Mouse (Mus musculus) lung, adult 18-20 months (tissue): ENCODE results near the gene Ccdc92.

ENCODE experiments used
- DNase-seq, 2 experiments: peaks; one replicate each; pipeline ENCODE4 v3.0.0; 2022; ENCODE audit warnings: mixed read lengths in 2 of 2

The Ccdc92 gene

DNA sequence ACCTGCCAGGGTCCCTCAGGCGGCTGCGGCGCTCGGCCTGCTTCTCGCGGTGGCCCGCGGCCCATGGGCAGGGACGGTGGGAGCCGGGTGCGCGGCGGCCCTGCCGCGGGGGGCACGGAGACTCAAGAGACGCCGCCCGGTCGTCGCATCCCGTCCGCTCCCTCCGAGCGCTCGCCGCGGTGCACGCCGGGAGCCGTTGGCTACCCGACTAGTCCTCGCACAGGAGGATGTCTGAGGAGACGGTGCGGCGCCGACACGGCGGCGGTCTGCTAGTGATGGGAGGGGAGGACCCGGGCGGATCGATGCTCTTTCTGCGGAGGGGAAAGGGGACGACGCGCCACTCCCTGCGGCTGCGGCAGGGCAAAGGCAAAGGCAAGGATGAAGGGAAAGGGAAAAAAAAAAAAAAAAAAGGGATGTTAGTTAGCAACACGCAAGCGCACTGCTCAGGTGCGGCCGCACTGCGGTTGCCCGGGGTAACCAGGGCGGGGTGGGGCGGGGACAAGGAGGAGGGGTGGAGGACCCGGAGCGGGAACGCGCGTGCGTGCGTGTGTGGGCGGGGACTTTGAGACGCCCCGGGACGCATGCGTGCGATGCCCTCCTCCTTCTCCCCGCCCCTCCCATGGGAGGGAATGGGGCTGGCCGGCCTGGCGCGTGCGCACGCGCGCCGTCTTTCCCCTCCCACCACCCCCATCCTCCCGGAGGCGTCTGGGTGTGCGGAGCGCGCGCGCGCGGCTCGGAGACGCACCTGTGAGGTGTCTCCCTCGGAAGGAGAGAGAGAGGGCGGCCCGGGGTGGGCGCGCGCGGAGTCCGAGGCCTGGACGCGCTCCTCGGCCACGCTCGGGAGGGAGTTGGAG is at the start of gene Ccdc92, which contains the start of gene Zfp664:
Gene Ccdc92, minus strand, starts transcription at position 412 of the 854 bp plus-strand sequence.
Gene Zfp664, plus strand, starts transcription at position 679 of the 854 bp plus-strand sequence.
- peak; percentile 95 to 97 for DNase-seq

DNA sequence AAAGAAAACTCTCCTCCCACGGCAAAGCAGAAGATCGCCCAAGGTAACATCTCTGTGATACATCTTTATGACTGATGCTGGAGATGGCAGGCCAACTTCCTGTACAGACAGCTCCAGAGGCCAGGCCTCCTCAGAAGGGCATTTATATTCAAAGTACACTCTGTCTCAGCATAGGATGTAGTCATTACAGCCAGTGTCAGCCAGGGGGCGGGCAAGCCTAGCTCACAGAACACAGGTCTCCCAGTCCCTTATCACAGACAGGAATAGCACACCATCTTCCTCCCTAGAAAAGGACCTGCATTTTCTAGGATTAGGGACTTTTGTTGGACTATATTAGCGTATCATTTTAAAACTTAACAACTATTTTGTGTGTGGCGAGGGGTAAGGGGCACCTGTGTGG is 46.6 kb upstream of the Ccdc92 start:
- peak; percentile 75 to 84 for DNase-seq

DNA sequence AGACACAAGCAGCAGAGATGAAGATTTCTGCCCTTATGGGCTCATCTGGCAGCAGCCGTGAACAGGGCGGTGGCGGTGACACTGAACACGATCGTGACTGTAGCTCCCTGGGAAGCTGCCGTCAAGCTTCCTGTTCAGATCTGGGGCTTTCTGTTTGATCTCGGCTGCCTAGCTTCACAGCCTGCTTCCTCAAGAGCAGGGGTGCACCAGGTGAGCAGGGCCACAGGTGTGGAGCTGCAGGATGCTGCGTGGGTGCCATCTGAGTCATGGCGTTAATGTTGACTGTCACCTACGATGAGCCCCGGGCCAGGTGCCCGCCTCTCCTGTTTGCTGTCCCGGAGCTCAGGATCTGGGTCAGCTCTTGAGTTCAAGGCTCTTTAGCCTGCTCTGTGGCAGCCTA is 44.7 kb upstream of the Ccdc92 start:
- DNase-seq = no peak

DNA sequence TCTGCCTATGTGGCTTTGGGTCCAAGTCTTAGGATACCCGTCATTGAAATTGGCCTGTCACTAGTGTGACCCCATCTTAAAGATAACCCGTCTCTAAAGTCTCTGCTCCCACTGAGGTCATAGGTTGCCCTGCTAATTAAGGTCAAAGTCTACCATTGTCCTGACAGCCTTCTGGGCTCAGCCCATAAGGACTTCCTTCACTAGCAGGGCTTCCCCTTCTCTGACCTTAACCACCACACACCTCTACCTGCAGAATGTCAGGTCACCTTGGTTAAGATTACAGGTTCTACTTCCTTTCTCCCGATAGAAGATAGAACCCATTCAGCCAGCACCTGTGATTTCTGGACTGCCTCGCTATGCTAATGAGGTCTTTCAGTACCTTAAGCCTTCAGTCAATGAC is 41.6 kb upstream of the Ccdc92 start:
- no peak for DNase-seq

DNA sequence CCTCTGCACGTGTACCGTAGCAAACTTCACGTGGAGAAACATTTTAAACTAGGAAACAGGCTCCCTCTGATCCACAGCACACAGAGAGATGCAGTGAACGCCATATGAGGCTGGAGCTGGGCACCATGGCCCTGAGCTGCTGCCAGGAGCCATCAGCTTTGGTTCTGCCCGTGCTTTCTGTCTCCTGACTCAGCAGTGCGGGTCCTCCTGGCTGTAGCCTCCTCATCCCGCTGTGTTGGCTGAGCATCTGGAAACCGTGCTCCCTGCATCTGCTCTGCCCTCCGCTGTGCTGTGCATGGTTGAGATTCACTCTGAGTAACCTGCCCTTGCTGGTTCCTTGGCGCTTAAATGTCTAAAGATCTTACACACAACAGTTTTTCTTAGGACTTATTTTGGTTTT is 40.0 kb upstream of the Ccdc92 start:
- no peak for DNase-seq

DNA sequence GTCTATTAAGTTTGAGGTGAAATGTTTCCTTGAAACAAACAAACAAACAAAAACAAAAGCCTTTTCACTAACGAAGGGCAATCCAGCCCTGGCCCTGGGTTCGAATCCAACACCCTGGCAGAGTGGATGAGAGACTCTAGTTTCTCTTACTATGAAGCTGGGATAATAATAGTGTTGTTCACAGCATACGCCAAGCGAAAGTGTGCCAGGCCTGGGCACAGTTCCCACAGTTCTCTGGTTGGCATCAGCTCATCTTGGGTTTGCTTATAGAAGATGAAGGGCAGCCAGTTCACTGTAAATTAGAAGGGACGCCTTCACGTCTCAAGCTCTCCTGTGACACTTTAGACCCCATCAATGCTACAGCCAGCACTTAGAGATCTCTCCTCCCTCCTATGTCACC is 39.5 kb upstream of the Ccdc92 start:
- DNase-seq = peak in 1 of 2 experiments; percentile 21

DNA sequence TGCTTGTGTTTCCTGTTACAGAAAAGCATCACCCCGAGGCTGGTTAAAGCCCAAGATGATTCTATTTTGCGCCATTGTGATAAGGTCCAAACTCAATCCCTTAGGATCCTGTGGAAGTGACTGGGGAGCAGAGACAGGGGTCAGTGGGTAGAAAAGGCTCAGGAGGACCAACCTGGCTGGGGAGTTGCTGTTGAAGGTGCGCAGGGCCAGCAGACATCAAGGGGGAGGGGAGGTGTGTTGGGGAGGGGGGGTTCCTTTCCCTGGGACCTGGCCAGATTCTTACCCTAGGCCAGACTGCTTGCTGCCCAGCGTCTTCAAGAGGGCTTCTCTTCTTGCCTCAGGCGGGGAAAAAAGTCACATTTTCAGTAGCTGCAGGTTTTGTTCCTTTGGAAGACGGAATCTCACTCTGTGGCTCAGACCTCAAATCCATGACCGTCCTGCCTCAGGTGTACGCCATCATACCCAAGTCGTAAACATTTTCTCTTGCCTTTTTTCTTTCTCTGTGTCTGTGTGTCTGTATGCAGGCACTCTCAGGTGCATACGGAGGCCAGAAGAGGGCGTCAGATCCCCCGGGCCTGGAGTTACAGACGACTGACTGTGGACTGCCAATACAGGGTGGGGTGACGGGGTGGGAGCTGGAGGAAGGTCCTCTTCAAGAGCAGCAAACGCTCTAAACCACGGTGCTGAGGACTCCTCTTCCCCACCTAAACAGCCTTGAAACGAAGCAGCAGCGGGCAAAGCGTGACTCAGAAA is 38.7 kb upstream of the Ccdc92 start:
- DNase-seq = no peak

DNA sequence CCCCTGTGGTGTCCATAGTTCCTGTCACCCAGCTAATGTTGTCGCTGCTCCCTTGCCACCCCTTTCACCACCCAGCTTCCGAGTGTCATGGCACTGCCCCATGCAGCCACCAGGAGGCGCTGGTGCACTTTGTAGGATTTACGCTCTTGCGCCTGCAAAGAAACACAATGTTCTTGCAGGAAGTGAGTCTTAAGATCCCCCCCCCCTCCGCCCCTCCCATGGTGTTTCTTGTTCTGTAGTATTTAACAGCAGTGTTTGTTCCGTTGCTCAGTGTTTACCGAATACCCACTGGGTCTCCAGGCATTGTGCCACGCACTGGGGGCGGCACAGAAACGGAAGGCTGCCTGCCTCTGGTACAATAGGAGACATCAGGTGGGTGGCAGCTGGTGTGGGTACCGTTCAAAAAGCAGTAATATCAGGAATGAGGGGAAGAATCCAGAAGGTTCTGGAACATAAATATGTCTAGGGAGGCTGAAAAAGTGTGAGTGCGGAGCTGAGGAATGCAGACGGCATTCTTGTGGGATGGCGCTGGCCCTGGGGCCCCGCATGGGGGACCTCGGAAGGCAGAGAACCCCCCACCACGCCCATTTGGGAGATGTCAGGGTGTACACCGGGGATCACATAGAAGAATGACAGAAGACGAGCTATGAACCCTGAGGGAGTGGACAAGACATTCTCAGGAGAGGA is 37.9 kb upstream of the Ccdc92 start:
- DNase-seq = peak; percentile 87 to 92

DNA sequence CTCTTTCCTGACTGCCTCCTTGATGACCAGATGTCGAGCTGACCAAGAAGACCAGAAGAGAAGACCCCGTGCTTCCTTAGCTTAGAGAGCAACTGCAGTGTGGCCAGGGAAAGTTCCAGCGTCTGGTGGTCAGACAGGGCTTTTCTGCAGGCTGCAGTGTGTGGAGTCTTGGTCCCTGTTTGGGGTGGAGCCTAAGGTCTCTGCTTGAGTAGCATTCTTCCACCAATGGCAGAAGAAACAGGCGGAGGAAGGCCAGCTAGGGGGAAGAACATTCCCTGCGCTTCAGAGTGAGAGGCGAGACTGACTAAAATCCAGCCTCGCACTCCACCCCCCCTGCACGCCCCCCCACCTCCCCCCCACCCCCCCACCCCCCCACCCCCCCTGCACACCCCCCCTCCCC is 33.9 kb upstream of the Ccdc92 start:
- no peak for DNase-seq

DNA sequence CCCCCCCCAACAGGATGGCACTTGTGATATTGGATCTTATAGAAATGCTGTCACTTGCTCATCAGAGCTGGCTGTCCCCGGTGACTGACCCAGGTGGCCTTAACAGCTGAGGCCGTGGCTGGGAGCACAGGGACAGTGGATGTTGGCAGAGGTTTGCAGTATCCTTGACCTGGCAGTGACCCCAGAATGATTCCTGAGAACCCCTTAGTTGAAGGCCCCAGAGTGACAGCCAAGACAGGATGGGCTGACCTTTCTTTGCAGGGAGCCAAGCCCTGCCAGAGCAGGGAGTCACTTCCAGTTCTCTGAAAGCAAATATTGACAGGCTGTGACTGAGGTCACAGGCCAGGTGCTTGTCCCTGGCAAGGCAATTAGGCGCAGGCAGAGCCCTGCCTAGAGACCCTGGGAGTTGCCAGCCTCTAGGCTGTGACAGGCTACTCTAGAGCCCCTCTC is 29.7 kb upstream of the Ccdc92 start:
- DNase-seq = peak; percentile 48 to 66

DNA sequence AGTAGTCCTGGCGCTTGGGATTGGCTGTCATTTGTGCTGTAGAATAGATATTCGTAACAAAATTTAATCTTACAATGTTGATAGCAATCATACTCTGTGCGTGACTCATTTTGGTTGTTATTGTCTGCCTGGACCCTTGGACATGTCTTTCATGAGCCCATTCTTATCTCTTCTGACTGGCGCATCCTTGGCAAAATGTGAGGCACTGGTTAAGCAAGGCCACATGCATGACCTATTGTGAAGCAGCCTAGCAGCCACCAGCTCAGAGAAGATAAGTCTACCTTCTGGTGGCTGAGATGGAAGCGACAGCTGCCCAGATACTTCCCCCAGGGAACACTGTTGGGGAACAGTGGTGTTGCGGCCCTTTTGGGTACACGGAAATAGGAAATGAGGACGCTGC is 26.4 kb upstream of the Ccdc92 start:
- DNase-seq = no peak

DNA sequence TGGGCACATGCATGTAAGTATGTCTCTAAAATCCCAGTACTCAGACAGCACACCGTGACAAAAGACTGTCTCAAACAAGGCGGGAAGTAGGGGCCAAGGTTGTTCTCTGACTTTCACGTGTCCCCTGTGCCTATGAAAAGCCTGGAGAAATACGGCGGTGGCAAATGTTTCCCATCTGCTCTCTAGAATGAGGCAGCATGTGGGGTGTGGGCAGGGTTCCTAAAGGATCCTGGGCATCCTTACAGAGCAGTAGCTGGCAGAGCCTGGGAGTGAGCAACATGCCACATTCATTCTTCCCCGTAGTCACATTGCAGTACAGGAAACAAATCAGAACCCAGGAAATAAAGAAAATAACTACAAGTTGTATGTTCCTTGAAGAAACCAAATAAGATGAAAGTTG is 21.7 kb upstream of the Ccdc92 start:
- no peak for DNase-seq

DNA sequence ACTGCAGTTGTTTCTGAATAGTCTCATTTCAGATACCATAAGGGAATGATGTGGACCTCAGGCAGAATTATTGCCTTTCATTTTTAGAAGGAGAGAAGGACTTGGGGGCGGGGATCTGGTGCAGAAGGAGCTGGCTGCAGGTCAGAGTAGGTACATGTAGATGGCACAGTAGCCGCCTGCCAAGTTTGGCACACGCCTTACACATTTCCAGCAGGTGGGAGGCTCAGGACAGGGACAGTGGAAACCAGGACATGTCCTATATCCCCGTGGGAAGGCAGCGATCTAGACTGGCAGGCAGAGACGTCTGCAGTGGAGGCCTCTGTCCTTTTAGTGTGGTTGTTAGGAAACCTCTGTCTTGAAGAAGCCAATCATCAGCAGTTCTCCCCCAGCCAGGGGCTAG is 17.6 kb upstream of the Ccdc92 start:
- DNase-seq = no peak

DNA sequence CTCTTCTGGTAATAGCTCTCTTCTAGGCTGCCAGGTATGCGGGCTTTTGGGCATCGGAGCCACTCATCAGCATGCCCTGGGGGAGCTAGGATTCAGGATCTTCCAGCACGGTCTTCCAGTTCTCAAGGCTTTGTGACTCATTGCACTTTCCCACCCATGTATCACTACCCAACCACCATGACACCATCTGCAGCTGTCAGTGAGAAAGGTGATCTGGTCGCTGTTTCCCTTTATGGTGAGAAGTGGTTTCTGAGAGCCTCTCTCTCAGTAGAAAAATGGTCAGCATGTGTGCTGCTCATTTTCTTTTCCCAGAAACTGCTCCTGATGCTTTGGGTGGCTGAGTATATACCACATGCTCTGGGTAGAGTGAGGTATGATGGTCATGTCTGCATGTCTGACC is 17.0 kb upstream of the Ccdc92 start:
- DNase-seq = no peak

DNA sequence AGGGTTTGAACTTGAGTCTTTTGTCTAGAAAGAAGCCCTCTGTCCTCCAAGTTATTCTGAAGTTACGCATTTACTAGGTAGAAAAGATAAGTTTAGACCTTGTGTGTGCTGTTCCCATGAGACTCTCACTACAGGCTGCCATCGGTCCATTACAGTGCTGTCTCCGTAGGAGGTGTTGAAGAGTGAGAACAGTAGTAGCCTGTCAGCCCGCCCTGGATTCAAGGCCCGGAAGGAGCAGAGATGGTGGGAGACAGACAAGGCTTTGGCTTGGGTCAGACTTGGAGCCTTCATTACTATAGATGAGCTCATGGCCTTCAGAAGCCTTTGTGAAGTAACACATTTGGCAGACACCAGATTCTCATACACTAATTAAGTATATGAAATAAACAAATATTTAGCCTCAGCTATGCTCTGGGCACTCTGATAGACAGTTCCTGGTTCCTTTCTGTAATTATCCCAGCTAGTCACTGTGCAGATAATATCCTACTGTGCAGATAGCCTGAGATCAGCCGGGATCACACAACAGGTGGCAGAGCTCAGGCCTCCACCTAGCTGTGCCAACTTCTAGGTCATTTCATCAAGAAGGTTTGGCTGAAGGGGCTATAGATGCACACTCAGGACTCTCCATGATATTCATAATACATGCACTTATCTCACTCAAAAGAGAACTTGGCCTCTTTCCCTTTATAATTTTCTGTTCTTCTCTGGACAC is 11.8 kb upstream of the Ccdc92 start:
- no peak for DNase-seq

DNA sequence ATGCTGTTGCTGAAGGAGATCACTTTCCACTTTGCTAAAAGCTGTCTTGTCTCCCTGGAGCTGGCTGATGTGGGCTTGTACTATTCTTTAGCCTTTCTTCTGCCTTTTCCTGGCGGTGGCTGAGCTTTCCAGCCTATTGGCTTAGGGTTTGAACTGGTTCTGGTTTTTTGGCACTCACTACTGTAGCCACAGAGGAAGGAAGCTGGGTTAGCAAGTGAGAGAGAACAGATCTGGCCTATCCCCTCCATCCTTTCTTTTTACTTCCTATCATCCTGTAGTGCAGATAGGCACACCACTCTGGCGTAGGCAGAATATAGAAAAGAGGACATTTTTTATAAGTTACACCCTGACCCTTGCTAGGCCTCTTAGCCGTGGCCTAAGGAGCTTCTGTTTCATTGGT is 10.9 kb upstream of the Ccdc92 start:
- no peak for DNase-seq

DNA sequence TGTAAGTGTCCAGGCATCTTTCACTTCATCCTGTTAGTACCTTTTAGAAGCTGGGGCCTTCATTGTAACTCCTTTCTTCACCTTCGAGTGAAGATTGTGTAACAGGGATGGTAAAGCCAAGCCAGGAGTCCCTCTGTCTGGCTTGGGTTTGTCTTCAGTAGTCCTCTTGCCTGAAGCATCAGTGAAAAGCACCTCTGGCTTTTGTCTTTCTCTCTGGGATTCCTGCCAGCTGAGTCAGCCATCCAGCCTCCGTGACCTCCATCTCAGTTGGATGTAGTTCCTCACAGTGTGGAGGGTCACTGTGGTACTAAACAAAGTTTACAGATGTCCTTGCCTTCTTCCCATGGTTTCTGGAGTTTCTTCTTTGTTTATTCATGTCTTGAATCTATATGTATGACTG is 9.8 kb upstream of the Ccdc92 start:
- peak; percentile 28 to 41 for DNase-seq

DNA sequence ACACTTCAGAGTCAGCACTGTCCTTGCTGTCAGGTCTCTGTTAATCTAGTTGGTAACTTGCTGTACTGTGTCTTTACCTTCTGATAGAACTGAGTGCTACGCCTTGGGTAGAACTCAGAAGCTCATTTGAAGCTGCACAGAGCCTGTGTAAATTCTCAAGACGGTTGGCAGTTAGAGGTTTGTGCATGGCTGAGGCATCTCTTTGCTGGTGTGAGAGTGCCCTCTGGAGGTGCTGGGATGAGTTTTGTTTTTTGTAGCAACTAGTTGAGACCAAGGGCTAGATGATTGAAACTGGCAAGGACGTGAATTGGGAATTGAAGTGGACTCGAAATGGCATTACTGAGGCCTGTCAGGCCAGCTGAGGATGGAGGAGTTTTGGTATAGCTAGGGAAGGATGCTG is 6.8 kb upstream of the Ccdc92 start:
- DNase-seq = peak; percentile 65 to 67

DNA sequence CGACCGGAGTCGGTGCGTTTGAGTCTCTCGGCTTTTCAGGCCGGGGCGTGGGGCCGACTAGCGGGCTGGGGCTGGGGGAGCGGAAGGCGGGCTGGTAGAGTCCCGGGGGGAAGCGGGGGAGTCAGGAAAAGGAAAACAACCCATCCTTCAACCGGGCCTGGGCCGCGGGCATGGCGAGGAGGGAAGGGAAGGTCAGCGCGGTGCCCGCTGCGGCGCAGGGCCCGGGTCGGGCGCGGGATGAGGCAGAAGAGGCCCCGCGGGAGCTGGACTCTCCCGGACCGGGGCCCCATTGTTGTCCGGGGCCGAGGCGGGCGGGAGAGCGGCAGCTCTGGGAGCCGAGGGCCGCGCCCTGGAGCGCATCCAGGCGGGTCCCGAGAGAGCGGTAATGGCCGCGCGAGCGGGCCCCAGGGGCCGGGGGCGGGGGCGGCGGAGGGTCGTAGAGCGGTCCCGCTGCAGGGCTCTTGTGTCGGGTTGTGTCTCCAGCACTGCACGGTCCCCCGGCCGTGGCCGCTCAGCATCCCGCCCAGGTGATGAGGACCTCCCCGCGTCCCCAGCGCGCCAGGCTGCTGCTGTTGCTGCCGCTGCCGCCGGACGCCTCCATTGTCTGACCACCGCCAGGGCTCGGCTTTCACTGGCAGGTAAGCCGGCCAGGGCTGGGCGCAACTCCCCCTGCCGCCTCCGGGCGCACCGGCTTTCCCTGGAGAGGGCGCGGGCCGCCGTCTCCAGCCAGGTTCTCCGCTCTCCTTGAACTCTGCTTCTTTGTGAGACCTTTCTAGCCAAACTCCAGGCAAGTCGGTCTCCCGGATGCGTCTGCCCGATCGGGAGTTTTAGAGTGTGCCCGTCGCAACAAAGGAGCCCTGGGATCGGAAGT is 882 bp upstream of the Ccdc92 start:
- DNase-seq = peak; percentile 23 to 40

DNA sequence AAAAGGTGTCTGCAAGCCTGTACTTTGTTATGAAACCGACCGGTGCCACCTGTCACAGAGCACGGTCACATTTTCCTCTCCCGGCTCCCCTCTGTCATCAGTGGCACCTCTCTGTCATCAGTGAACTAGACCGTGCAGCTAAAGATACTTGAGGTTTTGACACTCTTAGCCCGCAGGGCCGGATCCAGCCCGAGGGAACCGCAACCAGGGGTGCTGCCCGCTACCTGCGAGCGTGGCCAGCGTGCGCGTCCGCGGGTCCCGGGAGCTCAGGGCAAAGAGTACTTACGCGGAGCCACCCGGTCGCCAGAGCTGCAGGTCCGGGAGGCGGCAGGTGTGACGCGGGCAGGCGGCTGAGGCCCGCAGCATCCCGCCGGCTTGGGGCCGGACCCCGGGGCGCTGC is 761 bp downstream of the Ccdc92 start:
- DNase-seq = peak; percentile 19 to 27

DNA sequence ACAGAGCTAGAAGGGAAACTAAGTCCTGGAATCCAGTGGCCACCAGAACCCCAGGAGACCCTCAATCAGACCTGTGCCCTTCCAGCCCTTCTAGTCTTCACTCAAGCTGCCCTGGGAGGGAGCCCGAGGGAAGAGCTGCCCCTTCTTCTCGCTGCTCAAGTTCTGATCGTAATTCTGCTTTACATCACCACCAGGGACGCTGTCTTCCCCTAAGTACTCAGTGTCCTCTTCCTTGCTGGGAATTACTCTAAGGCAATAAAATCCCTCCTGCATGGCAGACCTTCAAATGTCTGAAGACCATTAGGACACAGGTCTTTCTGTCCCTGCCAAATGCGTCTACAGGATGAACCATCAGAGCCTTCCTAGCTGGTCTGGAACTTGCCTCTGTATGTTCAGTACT is 2.2 kb downstream of the Ccdc92 start:
- DNase-seq = no peak

DNA sequence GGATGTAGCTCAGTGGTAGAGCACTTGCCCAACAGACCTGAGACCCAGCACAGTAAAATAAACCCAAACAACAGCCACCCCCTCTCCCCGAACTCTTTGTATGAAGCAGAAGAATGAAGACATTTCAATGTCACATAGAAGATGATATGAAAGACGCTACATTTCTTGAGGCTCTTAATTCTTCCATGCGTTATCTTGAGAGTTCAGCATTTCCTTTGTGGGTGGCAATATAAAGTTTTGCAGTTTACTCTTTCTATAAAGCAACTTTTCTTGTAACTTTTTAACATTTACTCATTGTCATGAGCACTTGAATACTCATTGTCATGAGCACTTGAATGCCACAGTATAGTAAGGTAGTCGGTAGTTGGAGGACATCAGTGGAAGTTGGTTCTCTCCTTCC is 8.0 kb downstream of the Ccdc92 start:
- DNase-seq = no peak
